Mouse (Mus musculus) midbrain, embryonic 13.5 days (tissue): ENCODE measurements around the gene Sertad1. TPM values are rescaled to one million over a fixed set of nuclear protein-coding genes. Genes with fewer than 3 reads are reported as not detected.

Experiments used
- ATAC-seq: fragments of 200-750 bp; cut with Nextera tagmentation; 2 replicates; pipeline ENCODE4 v1.8.0; 2017; ENCODE audit warnings: mild to moderate bottlenecking, moderate TSS enrichment, moderate library complexity
- H3K27ac ChIP-seq: fragments of 300-500 bp; sonication (generic); 2 replicates; pipeline ENCODE4 v1.5.1; 2015; ENCODE audit warnings: inconsistent platforms, mild to moderate bottlenecking, moderate library complexity
- H3K27me3 ChIP-seq: fragments of 300-500 bp; sonication (generic); 2 replicates; pipeline ENCODE4 v1.6.1; 2015; ENCODE audit warnings: mild to moderate bottlenecking, inconsistent platforms
- H3K36me3 ChIP-seq: fragments of 300-500 bp; sonication (generic); 2 replicates; pipeline ENCODE4 v1.6.1; 2015; ENCODE audit warnings: mild to moderate bottlenecking, inconsistent platforms
- H3K4me1 ChIP-seq: fragments of 300-500 bp; sonication (generic); replicated peaks from 2 replicates; pipeline ENCODE4 v1.6.1; 2015; ENCODE audit warnings: inconsistent platforms
- H3K4me2 ChIP-seq: fragments of 300-500 bp; sonication (generic); replicated peaks from 2 replicates; pipeline ENCODE4 v1.6.1; 2015; ENCODE audit warnings: moderate library complexity, mild to moderate bottlenecking, inconsistent platforms
- H3K4me3 ChIP-seq: fragments of 300-500 bp; sonication (generic); replicated peaks from 2 replicates; pipeline ENCODE4 v1.5.1; 2015; ENCODE audit warnings: mild to moderate bottlenecking, inconsistent platforms
- H3K9ac ChIP-seq: fragments of 300-500 bp; sonication (generic); replicated peaks from 2 replicates; pipeline ENCODE4 v1.6.1; 2015; ENCODE audit warnings: mild to moderate bottlenecking, inconsistent platforms
- H3K9me3 ChIP-seq: fragments of 300-500 bp; sonication (generic); 2 replicates; pipeline ENCODE4 v1.6.1; 2016; ENCODE audit warnings: mild to moderate bottlenecking, inconsistent platforms
- WGBS: fragments of 180-500 bp; shearing (Covaris S2); methylation state at CpG from one replicate; pipeline ENCODE4 v1.1.7; 2015; 5-methylcytosine and 5-hydroxymethylcytosine counted together
- polyA plus RNA-seq: library from polyadenylated mRNA; unstranded; fragments of >200 nt; fragmentation: Nextera tagmentation; extraction: Ambion mirVana; gene quantifications from 2 replicates; pipeline ENCODE4 v1.2.1, GENCODE M21; 2015

The Sertad1 gene
- polyA plus RNA-seq, 1 experiment from 2014 or later = 8.5 TPM

DNA sequence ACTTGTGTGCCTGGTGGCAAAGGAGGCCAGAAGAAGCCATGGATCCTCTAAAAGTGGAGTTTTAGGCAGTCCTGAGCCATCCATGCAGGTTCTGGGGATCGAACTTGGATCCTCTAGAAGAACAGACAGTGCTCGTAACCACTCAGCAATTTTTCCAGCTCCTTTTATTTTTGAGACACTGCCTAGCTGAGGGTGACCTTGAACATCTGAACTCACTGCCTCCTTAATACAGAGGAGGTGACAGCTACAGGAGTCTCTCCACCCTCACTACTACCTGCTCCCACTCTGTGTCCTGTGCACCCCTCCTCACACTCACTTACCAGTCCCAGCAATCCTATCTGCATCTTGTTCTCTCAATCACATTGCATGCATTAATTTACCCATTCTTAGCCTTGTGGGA lies 11.1 kb upstream of the Sertad1 start:
- Histone ChIP-seq H3K4me2 (no peak overlapping the region), H3K9me3 (no peaks in the 10 kb centered on the region), H3K9ac (peak overlapping the region; percentile 28; the same call in 1 of the 2 replicates), H3K27me3 (no peaks in the 10 kb centered on the region), H3K36me3 (peaks cover 15% of the 10 kb centered on the region), H3K4me1 (peaks cover 8% of the 10 kb centered on the region), H3K27ac (no peak overlapping the region), H3K4me3 (no peak overlapping the region)
- 95% methylated on average over 2 of the region's 2 CpGs for WGBS
- no peak for ATAC-seq

DNA sequence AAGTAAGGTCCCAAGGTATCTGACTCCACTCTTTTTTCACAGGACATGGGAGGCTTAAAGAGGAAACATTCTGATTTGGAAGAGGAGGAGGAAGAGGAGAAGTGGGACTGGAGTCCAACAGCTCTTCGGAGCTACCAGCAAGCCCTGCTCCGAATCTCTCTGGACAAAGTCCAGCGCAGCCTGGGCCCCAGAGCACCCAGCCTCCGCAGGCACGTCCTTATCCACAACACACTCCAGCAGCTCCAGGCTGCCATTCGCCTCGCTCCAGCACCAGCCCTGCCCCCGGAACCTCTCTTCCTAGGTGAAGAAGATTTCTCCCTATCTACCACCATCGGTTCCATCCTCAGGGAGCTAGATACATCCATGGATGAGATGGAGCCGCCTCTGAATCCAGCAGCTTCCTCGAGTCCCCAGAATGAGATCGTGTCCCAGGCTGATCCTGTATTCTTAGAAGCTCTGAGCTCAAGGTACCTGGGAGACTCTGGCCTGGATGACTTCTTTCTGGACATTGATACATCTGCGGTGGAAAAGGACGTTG lies 10.5 kb upstream of the Sertad1 start:
- H3K4me1 ChIP-seq = peaks cover 12% of the 10 kb centered on the region
- WGBS = 94% methylated on average over 14 of the region's 14 CpGs
- H3K36me3 ChIP-seq = peaks cover 15% of the 10 kb centered on the region
- peak overlapping the region; percentile 28; the same call in 1 of the 2 replicates for H3K9ac ChIP-seq
- no peak overlapping the region for H3K27ac ChIP-seq
- no peaks in the 10 kb centered on the region for H3K27me3 ChIP-seq
- H3K4me3 ChIP-seq = no peak overlapping the region
- H3K4me2 ChIP-seq = no peak overlapping the region
- no peaks in the 10 kb centered on the region for H3K9me3 ChIP-seq
- ATAC-seq = no peak

DNA sequence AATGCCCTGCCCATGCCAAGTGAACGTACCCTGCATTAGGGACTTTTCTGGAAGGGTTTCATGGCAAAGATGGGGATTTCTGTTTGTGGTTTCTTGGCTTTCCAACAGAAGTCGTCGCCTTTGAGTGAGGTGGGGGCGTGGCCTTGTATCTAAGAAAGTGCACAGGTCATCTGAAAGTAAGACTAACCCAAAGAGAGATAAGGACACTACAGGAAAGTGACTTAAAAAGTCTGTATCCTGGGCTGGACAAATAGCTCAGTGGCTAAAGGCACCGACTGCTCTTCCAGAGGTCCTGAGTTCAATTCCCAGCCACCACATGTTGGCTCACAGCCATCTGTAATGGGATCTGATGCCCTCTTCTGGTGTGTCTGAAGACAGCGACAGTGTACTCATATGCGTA lies 8.1 kb upstream of the Sertad1 start:
- no peak for ATAC-seq
- peaks cover 21% of the 10 kb centered on the region for H3K4me1 ChIP-seq
- H3K36me3 ChIP-seq = peaks cover 15% of the 10 kb centered on the region
- H3K27ac ChIP-seq = no peak overlapping the region
- no peak overlapping the region for H3K4me3 ChIP-seq
- H3K9me3 ChIP-seq = no peaks in the 10 kb centered on the region
- no peaks in the 10 kb centered on the region for H3K27me3 ChIP-seq
- WGBS = 85% methylated on average over 7 of the region's 7 CpGs
- no peak overlapping the region for H3K9ac ChIP-seq
- H3K4me2 ChIP-seq = no peak overlapping the region

DNA sequence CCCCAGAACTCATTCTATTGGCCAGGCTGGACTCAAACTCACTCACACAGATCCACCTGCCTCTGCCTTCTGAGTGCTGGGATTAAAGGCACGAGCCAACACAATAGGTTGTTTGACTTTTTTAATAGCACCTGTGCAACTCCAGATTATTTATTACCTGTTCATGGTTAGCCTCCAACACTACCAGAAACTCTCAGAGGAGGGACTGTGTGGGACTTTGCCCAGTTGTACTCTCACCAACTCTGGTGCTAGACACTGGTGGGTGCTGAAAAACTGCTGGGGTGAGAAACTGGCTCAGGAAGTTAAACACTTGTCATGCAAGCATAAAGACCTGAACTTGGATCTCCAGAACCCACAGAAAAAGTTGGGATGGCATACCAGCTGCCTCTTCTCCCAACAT lies 7.0 kb upstream of the Sertad1 start:
- no peaks in the 10 kb centered on the region for H3K9me3 ChIP-seq
- ATAC-seq = no peak
- no peak overlapping the region for H3K4me2 ChIP-seq
- no peak overlapping the region for H3K9ac ChIP-seq
- peaks cover 21% of the 10 kb centered on the region for H3K4me1 ChIP-seq
- H3K4me3 ChIP-seq = no peak overlapping the region
- 78% methylated on average over 1 of the region's 1 CpGs for WGBS
- no peak overlapping the region for H3K27ac ChIP-seq
- H3K27me3 ChIP-seq = no peaks in the 10 kb centered on the region
- H3K36me3 ChIP-seq = peaks cover 15% of the 10 kb centered on the region

DNA sequence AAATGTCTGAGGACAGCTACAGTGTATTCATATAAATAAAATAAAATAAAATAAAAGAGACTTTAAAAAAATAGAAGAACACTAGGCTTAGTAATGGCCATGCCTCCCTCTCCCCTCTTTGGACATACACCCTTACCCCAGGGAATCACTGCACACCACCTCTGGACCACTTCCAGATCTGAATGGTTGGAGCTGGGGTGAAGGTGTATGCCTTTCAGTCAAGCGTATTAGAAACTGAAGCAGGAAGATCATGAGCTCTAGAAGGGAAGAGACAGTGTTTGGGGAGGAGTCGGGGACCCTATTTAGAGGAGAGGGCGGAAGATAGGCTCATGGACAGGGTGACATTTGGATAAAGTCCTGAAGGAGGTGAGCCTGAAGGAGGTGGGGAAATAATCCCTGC lies 6.2 kb upstream of the Sertad1 start:
- WGBS = 67% methylated on average over 3 of the region's 3 CpGs
- Histone ChIP-seq H3K4me3 (no peak overlapping the region), H3K27ac (no peak overlapping the region), H3K9me3 (no peaks in the 10 kb centered on the region), H3K4me2 (no peak overlapping the region), H3K9ac (no peak overlapping the region), H3K27me3 (peaks cover 4% of the 10 kb centered on the region; the same call in 1 of the 2 replicates), H3K4me1 (peaks cover 14% of the 10 kb centered on the region), H3K36me3 (peaks cover 15% of the 10 kb centered on the region)
- ATAC-seq = no peak

DNA sequence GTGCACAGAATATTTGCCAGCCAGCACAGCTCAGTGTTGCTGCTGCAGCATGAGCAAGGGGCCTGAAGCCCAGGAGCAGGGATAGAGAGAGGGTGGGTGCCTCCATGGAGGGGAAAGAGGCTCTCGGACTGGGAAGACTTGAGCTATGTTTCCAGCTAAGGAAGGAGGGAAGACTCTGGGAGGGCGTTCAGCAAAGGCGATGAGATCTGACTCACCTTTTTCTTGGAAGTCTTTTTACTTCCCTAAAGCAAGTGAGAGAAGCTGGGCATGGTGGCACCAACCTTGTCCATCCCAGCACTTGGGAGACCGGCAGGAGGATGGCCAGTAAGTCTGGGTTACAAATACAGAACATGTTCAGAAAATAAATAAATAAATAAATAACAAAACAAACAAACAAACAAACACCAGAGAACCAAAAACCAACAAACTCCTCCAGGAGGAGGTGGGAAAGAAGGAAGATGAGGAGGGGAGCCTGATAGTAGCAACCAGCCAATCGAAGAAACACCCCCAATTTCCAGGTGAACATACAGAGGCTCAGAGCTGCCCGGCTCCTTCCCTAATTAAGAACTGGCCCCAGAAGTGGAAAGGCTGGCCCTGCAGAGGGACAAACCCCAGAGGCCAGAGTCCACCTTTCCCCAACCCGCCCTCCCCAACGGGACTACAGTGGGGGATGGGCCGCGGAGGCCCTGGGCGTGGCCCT lies 5.6 kb upstream of the Sertad1 start:
- peak; percentile 61 for ATAC-seq
- peak overlapping the region; percentile 33 for H3K4me3 ChIP-seq
- 13% methylated on average over 11 of the region's 11 CpGs for WGBS
- H3K4me1 ChIP-seq = peaks cover 14% of the 10 kb centered on the region
- no peaks in the 10 kb centered on the region for H3K9me3 ChIP-seq
- no peak overlapping the region for H3K27ac ChIP-seq
- H3K4me2 ChIP-seq = peak overlapping the region; percentile 60
- H3K36me3 ChIP-seq = peaks cover 15% of the 10 kb centered on the region
- H3K27me3 ChIP-seq = peaks cover 7% of the 10 kb centered on the region; the same call in 1 of the 2 replicates
- H3K9ac ChIP-seq = peak overlapping the region; percentile 60; the same call in 1 of the 2 replicates

DNA sequence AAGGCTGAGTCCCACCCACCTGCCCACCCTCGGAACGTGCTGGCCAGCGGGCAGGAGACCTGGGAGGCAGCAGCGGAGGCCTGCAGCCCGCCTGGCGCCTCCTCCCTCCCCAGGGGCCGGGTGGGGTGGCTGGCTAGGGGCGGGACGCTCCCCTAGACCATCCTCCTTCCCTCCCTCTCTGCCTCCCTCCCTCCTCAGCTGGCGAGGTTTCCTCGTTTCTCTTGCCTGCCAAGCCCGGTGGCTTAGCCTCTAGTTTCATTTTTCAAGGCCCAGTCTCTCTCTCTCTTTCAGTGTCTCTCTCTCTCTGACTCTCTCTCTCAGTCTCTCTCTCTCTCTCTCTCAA lies 5.1 kb upstream of the Sertad1 start:
- peak; percentile 65 for ATAC-seq
- Histone ChIP-seq H3K4me3 (peak overlapping the region; percentile 33), H3K36me3 (peaks cover 10% of the 10 kb centered on the region), H3K9ac (peak overlapping the region; percentile 60; the same call in 1 of the 2 replicates), H3K4me1 (peaks cover 18% of the 10 kb centered on the region), H3K9me3 (no peaks in the 10 kb centered on the region), H3K4me2 (peak overlapping the region; percentile 60), H3K27me3 (peaks cover 7% of the 10 kb centered on the region; the same call in 1 of the 2 replicates), H3K27ac (no peak overlapping the region)
- WGBS = 0% methylated on average over 10 of the region's 12 CpGs

DNA sequence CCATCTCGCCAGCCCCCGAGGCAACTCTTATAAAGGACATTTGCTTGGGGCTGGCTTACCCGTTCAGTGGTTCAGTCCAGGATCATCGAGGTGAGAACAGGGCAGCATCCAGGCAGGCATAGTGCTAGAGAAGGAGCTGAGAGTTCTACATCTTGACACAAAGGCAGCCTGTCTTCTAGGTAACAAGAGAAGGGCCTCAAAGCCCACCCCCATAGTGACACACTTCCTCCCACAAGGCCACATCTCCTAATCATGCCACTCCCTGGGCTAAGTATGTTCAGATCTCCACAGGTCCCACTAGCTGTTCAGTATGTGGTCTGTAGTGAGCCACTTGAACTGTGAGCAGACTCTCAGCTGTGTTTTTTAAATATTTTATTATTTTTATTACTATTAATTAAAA lies 2.9 kb upstream of the Sertad1 start:
- no peak for ATAC-seq
- Histone ChIP-seq H3K4me3 (no peak overlapping the region), H3K27me3 (peaks cover 9% of the 10 kb centered on the region; the same call in 1 of the 2 replicates), H3K4me1 (peaks cover 29% of the 10 kb centered on the region), H3K9ac (no peak overlapping the region), H3K27ac (no peak overlapping the region), H3K36me3 (no peaks in the 10 kb centered on the region), H3K4me2 (no peak overlapping the region), H3K9me3 (no peaks in the 10 kb centered on the region)
- WGBS = 88% methylated on average over 4 of the region's 4 CpGs

DNA sequence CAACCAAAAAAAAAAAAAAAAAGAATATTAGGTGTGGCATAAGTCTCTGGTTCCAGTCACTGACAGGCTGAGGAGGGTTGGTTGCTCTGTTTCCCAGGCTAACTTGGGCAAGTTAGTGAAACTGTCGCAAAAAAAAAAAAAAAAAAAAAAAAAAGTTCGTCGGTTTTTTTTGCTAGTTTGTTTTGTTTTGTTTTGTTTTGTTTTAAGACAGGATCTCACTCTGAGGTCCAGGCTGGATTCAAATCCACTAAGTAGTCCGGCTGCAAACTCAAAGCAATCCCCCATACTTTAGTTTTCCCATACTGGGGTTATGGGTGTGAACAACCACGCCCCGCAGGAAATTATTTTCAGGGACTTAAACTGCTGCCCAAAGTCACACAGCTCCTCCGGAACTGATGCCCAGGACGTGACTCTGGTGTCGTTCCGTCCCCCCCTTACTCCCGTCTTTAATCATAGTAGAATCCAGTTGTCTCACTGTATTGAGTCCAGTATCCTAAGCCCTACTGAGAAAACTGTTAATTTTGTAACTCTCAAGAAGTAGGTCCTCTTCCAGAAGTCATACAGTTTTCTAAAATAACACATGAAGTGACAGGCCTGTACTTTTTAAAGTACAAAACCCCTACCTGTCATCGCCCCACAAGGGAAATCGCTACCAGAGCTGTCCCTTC lies 474 bp upstream of the Sertad1 start:
- peak; percentile 28 for ATAC-seq
- Histone ChIP-seq H3K27ac (peak overlapping the region; percentile 86; the same call in 1 of the 2 replicates), H3K36me3 (no peaks in the 10 kb centered on the region), H3K4me2 (peak overlapping the region; percentile 59), H3K9me3 (no peaks in the 10 kb centered on the region), H3K4me1 (peaks cover 30% of the 10 kb centered on the region), H3K27me3 (peaks cover 23% of the 10 kb centered on the region; the same call in 1 of the 2 replicates), H3K9ac (peak overlapping the region; percentile 49; the same call in 1 of the 2 replicates), H3K4me3 (peak overlapping the region; percentile 69)
- WGBS = 6% methylated on average over 13 of the region's 13 CpGs

DNA sequence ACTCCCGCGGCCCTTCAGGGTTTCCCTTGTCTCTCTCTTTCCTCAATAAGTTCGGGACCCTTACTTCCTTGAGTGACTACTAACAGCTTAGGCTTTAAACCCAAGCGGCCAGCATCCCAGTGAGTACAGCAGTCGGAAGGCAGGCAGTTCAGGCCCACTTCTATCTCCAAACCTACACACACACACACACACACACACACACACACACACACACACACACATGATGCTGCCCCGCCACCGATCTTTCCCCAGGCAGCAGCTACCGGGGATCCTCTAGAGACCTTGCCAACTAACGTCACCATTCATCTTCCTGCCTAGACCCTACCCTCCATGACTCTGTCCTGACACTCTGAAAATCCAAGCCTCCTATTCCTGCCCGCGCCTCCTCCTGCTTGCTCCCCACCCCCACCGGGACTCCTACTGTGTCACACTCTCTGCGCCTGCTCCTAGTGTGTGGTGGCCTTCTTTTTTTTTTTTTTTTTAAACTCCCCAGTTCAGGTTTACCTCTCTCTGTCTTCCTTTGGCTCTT lies 1.1 kb downstream of the Sertad1 start:
- H3K4me2 ChIP-seq = peak overlapping the region; percentile 59
- peak overlapping the region; percentile 69 for H3K4me3 ChIP-seq
- no peaks in the 10 kb centered on the region for H3K9me3 ChIP-seq
- peaks cover 22% of the 10 kb centered on the region; the same call in 1 of the 2 replicates for H3K4me1 ChIP-seq
- no peak for ATAC-seq
- peaks cover 23% of the 10 kb centered on the region; the same call in 1 of the 2 replicates for H3K27me3 ChIP-seq
- WGBS = 2% methylated on average over 13 of the region's 13 CpGs
- peak overlapping the region; percentile 76; the same call in 1 of the 2 replicates for H3K9ac ChIP-seq
- peak overlapping the region; percentile 86 for H3K27ac ChIP-seq
- no peaks in the 10 kb centered on the region for H3K36me3 ChIP-seq

DNA sequence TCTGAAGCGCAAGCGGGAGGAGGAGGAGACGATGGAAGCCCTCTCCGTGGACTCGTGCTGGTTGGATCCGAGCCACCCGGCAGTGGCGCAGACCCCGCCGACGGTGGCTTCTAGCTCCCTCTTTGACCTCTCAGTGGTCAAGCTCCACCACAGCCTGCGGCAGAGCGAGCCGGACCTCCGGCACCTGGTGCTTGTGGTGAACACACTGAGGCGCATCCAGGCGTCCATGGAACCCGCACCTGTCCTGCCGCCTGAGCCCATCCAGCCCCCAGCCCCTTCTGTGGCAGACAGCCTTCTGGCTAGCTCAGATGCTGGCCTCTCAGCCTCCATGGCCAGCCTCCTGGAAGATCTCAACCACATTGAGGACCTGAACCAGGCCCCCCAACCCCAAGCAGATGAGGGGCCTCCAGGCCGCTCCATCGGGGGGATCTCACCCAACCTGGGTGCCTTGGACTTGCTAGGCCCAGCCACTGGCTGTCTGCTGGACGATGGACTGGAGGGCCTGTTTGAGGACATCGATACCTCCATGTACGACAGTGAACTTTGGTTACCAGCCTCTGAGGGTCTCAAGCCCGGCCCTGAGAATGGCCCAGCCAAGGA lies 2.7 kb downstream of the Sertad1 start:
- Histone ChIP-seq H3K27me3 (peaks cover 23% of the 10 kb centered on the region; the same call in 1 of the 2 replicates), H3K27ac (no peak overlapping the region), H3K4me1 (peaks cover 22% of the 10 kb centered on the region; the same call in 1 of the 2 replicates), H3K9ac (0 out of 2 replicates have a peak overlapping the region, but pooled peaks have one; percentile 4), H3K36me3 (no peaks in the 10 kb centered on the region), H3K4me2 (0 out of 2 replicates have a peak overlapping the region, but pooled peaks have one; percentile 1), H3K9me3 (no peaks in the 10 kb centered on the region), H3K4me3 (no peak overlapping the region)
- no peak for ATAC-seq
- 87% methylated on average over 25 of the region's 25 CpGs for WGBS
